Mouse (Mus musculus) gastrocnemius, postnatal 4 days (tissue): ENCODE results near the gene Eras. TPM values are rescaled to one million over a fixed set of nuclear protein-coding genes. Genes with fewer than 3 reads are reported as not detected.
"Not testable (repeated sequence)": the region's sequence is repeated elsewhere in the genome, so short reads cannot be mapped to it uniquely, and the experiment has no call there.

ENCODE experiments used
- DNase-seq, 2 experiments: peaks; one replicate each; pipeline ENCODE4 v3.0.0; 2021 to 2022; ENCODE audit warnings: low spot score in 2 of 2, mixed read lengths in 2 of 2
- long read RNA-seq, 2 experiments: library from polyadenylated mRNA; stranded (forward); transcript quantifications; one replicate each; pipeline ENCODE4 v2.0.0; 2021
- total RNA-seq, 2 experiments: library from RNA; stranded (reverse); gene quantifications; 2 replicates each; pipeline ENCODE4 v1.2.3; 2021

The Eras gene
- not detected for total RNA-seq
- long read RNA-seq, experiment 1, result 0 reads
- long read RNA-seq, experiment 2, result 0 reads

DNA sequence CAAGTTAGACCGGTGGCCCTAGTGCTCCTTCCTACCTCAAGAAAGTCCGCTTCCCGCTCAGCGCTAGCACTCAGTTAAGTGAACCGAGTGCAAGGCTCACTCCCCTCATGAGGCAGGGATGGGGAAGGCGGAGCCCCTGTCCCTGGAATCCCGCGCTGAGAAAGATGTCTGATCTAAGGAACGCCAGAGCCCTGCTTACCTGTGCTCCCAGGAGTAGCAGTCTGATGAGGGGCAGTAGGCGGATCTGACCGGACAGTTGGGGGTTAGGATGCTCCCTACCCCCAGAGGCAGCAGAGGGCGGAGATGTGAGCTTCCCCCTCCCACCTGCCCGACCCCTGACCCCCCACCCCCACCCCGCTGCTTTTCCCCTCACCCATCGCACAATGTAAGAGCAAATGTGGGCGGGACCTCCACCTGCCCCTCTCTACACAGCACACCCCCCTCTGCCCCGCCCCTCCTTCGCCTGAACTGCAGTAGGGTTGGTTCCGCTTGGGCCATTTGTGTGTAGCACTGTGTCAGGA is at the start of gene Eras:
TSS of gene Eras (minus strand) at position 338 of the 521 bp plus-strand sequence.
- DNase-seq, result no peak

GRCm38 (mm10) chrX:7977892-7978291 is 49.5 kb upstream of the Eras start, which contains the start of gene Gata1:
TSS of gene Gata1 (minus strand) at chrX:7978071.
- no peak for DNase-seq

DNA sequence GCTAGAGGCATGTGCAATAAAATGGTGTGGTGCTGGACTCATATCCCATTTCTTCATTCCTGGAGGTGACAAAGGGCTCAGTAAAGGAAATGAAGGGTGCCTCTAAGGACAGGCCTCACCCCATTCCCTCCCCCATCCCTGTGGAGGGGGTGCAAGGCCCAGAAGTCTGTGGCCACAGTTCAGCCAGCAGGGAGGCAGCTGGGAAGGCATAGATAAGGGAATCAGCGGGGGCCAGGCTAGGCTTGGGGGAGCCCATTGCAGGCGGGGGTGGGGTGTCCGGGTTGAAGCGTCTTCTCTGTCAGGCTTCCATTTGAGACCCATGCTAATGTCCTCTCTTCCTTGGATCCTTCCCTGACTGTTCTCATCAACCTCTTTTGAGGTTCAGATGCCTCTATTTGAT is 42.9 kb upstream of the Eras start:
- no peak for DNase-seq

DNA sequence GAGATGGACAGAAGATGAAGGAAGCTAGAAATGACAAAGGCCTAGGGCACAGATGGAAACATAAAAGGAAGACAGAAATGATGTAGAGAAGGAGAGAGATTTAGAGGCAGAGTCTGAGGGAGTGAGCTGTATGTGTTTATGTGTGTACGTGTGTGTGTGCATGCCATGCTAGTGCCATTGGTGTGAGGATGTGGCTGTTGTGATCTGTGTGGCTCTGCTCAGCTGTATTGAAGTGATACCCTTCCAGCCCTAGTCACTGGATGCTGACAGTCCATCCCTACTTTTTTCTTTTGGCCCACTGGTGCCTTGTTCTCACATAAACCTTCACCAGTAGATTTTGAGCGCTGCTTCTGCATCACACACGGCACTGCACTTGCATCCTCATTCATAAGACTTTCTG is 40.5 kb upstream of the Eras start:
- DNase-seq, result no peak

- no peak for DNase-seq
Measured at GRCm38 (mm10) chrX:7968226-7968625, 39.8 kb upstream of the Eras start.

- no peak for DNase-seq
Measured at GRCm38 (mm10) chrX:7967596-7968201, 39.3 kb upstream of the Eras start.

DNA sequence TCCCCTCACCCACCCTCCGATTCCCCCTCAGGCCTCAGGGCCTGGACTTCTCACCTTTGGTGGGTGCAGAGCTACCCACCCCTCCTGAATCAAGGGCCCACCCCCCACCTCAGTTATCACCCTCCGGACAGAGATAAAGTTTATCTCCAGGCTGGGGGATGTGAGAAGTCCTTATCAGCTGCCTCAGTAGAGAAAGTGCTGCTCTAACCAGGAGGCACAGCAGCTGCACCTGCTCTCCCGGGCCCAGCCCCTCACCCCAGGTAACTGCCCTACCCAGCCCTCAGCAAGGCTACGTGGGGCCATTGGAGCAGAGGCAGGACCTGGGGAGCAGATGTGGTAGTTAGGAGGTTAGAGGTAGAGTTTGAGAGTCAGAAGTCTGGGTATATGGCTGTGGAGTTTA is 37.8 kb upstream of the Eras start:
- DNase-seq, result no peak

GRCm38 (mm10) chrX:7963829-7964626 is 35.6 kb upstream of the Eras start:
- no peak for DNase-seq

DNA sequence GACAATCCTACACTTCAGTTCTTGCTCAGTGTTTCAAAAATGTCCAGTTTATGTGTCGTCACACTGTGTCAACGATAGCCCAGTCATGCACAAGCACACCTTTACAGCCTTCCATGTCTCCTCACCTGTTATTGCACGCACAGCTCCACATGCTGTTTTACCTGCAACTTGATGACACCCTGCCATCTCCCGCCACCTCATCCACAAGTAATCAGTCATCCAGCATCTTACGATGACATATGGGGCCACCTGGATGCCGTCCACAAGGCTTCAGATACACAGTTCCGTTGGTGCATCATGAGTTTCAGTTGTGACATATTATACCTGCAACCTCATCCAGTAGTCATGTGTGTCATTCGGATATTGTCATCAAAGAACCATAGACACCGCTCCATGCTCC is 30.5 kb upstream of the Eras start:
- DNase-seq, result no peak

- no peak for DNase-seq
Measured at GRCm38 (mm10) chrX:7950091-7950490, 21.7 kb upstream of the Eras start.

DNA sequence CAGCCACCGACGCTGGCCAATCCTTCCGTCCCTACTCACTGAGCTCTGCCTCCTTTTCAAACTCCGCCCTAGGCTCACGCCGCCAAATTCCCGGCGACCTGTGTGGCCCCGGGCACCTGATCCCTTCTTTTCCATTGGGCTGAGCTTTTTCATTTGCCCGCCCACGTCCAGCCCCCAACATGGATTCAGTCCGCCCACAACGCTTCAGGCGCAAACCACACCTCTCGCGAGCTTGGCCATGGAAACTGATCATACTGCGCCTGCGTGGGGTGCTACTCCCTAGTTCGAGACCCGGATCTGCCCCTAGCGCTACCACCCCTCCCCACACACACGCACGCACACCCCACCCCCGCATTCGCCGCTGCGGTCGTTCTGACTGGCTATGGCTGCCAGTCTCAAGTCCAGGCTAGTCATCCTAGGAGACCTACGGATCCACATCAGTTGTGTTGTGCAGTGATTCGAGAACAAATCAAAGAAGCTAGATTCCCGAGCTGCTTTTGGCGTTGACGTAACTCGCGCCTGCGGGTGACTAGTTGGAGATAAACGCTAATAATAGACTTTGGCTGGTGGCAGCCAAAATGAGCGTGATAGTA is 19.6 kb upstream of the Eras start:
- peak; percentile 76 to 88 for DNase-seq

GRCm38 (mm10) chrX:7947108-7947899 is 18.9 kb upstream of the Eras start, which contains the start of gene Hdac6:
TSS of gene Hdac6 (minus strand) at chrX:7947889.
- no peak for DNase-seq

- no peak for DNase-seq
Measured at GRCm38 (mm10) chrX:7945618-7946017, 17.2 kb upstream of the Eras start.

DNA sequence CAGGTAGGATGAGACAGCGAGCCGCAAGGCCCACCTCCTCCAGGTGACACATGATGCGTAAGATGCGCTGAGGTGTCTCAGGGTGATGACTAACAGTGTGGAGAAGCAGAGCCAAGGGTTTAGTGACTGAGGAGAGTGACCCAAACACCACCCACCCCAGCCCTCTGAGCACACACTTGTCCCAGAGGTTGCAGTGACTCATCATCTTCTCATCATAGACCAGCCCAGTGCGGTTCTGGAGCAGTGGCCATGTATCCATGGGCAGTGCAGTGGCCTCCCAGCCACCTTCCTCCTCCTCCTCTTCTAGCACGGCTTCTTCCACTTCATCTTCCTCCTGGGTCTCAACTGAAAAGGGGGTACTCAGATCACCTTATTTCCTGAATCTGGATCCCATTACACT is 9.3 kb upstream of the Eras start:
- no peak for DNase-seq

- DNase-seq, result no peak
Measured at GRCm38 (mm10) chrX:7936874-7937273, 8.5 kb upstream of the Eras start.

- DNase-seq, result no peak
Measured at GRCm38 (mm10) chrX:7927116-7927515, 1.3 kb downstream of the Eras start.

GRCm38 (mm10) chrX:7926266-7926665 is 2.1 kb downstream of the Eras start:
- DNase-seq, result no peak

- DNase-seq, result no peak
Measured at GRCm38 (mm10) chrX:7922032-7922431, 6.4 kb downstream of the Eras start.

DNA sequence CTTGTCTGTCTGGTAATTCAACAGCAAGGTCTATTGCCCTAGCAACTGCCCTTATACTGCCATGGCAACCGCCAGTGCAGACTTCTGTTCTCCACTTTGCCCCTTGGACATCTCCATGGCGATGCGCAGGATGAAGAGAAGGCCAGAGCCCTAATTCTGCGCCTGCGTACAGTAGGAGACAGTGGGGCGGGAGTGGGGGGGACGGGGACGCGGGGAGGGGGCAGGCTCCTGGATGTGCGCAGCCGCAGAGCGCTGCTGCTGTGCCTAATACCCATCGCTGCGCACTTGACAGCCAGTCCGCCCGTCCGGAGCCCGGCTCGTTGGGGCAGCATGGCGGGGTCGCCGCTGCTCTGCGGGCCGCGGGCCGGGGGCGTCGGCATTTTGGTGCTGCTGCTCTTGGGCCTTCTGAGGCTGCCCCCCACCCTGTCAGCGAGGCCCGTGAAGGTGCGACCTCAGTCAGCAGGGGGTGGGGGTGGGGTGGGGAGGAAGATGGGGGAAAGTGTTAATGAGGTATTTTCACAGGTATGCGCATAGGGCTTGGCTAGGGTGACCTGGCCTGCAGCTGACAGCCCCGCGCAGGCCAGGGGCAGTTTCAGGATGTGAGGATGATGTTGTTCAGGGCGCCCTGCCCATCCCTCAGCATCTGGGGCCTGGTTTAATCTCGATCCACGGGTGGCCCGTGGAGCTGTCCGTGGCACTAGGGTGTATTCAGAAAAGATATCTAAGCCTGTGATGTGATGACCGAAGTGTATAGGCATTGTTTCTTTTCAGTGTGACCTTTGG is 8.6 kb downstream of the Eras start, which contains the start of gene Pcsk1n:
TSS of gene Pcsk1n (plus strand) at position 222 of the 783 bp plus-strand sequence.
- DNase-seq, result no peak

GRCm38 (mm10) chrX:7917960-7918359 is 10.4 kb downstream of the Eras start:
- not testable (repeated sequence) for DNase-seq
